Mouse (Mus musculus): ENCODE data around the gene Rbbp5. TPM values are rescaled to one million over a fixed set of nuclear protein-coding genes. Genes with fewer than 3 reads are reported as not detected.

The Rbbp5 gene
- total and polyA plus RNA-seq, 3 experiments: 33.3 to 43.5 TPM; not detected in 1

DNA sequence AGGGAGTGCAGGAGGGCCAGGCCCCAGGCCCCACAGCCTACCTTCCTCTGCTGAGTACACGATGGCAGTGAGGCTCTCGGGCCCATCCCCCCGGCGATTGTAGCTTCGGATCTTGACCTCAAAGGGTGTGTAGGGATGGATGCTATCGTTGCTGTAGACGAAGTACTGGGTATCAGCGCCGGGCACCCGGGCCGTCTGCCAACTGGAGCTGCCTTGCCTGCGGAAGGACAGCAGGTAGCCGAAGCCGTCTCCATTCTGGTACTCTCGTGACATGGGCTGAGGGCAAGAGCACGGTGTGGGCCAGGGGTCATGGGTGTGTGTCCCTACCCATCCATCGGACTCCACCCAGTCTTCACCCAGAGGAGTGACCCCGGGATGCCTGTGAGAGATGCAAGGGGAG, 41.5 kb downstream of the Rbbp5 start:
- no peak overlapping the region for H3K4me3 ChIP-seq (ENCODE audit: control insufficient read depth in 1 of 2, insufficient read depth in 1 of 2, low read depth in 2 of 2, low read length in 2 of 2)
- TF ChIP-seq HCFC1 (IDR thresholded peaks at IDR 0.05; ENCODE audit: low read depth, low read length): no peak
- no peak for TF ChIP-seq TBP (IDR thresholded peaks at IDR 0.05; ENCODE audit: low read depth, low read length)
- TF ChIP-seq MXI1 (IDR thresholded peaks at IDR 0.05; ENCODE audit: low read depth, low read length): no peak
- TF ChIP-seq NRF1 (IDR thresholded peaks at IDR 0.05; ENCODE audit: insufficient read depth, low read depth, low read length, poor library complexity, severe bottlenecking): no peak
- TF ChIP-seq RAD21 (IDR thresholded peaks at IDR 0.05; ENCODE audit: low read depth, low read length): no peak
- TF ChIP-seq GABPA (IDR thresholded peaks at IDR 0.05; ENCODE audit: low read depth, low read length): no peak
- no peak for TF ChIP-seq POLR2AphosphoS2 (IDR thresholded peaks at IDR 0.05; ENCODE audit: low read length)
- no peak for TF ChIP-seq ZNF384 (IDR thresholded peaks at IDR 0.05; ENCODE audit: low read depth, low read length)
- no peak for TF ChIP-seq UBTF (IDR thresholded peaks at IDR 0.05; ENCODE audit: borderline replicate concordance, insufficient read depth, low read depth, low read length)
- no peak for TF ChIP-seq ZKSCAN1 (IDR thresholded peaks at IDR 0.05; ENCODE audit: low read depth, low read length)
- TF ChIP-seq ZMIZ1 (IDR thresholded peaks at IDR 0.05; ENCODE audit: low read depth, low read length): no peak
- no peak for TF ChIP-seq GATA1 (IDR thresholded peaks at IDR 0.05; ENCODE audit: low read depth, low read length)
- no peak for TF ChIP-seq MAX (IDR thresholded peaks at IDR 0.05; ENCODE audit: low read length)
- TF ChIP-seq MAZ (IDR thresholded peaks at IDR 0.05; ENCODE audit: low read depth, low read length): no peak
- no peak for TF ChIP-seq BHLHE40 (IDR thresholded peaks at IDR 0.05; ENCODE audit: borderline replicate concordance, low read depth, low read length)
- TF ChIP-seq SIN3A (IDR thresholded peaks at IDR 0.05; ENCODE audit: low read length): no peak
- no peak for TF ChIP-seq CHD1 (IDR thresholded peaks at IDR 0.05; ENCODE audit: low read depth, low read length)
- TF ChIP-seq SMC3 (IDR thresholded peaks at IDR 0.05; ENCODE audit: low read depth, low read length): no peak
- no peak for TF ChIP-seq NELFE (IDR thresholded peaks at IDR 0.05; ENCODE audit: low read depth, low read length)
- H3K36me3 ChIP-seq (ENCODE audit: control insufficient read depth in 1 of 2, insufficient read depth in 2 of 2, low read length in 2 of 2): no peaks in the 10 kb centered on the region
- no peaks in the 10 kb centered on the region for H3K79me2 ChIP-seq (ENCODE audit: control insufficient read depth, insufficient read depth, low read length, poor library complexity)
- no peak overlapping the region for H3K9ac ChIP-seq (ENCODE audit: control insufficient read depth, low read depth, low read length, poor library complexity, severe bottlenecking)
- no peak overlapping the region for H3K27ac ChIP-seq (ENCODE audit: control insufficient read depth, low read depth, low read length)
- H3K9me3 ChIP-seq (replicated peaks; ENCODE audit: insufficient read depth, low read length): no peaks in the 10 kb centered on the region
- no peaks in the 10 kb centered on the region for H3K4me1 ChIP-seq (ENCODE audit: control insufficient read depth in 1 of 2, insufficient read depth in 2 of 2, low read length in 2 of 2)
- no peak for DNase-seq (ENCODE audit: low read depth, low spot score)
- H3K27me3 ChIP-seq (ENCODE audit: control insufficient read depth in 1 of 2, insufficient read depth in 2 of 2, low read length in 2 of 2): peaks cover 0 to 1% of the 10 kb centered on the region in 2 experiments; a peak in 1 of 4 replicates

- Histone ChIP-seq H3K9ac (ENCODE audit: control insufficient read depth, low read depth, low read length, poor library complexity, severe bottlenecking) (no peak overlapping the region), H3K27ac (ENCODE audit: control insufficient read depth, low read depth, low read length) (no peak overlapping the region), H3K4me3 (ENCODE audit: control insufficient read depth in 1 of 2, insufficient read depth in 1 of 2, low read depth in 2 of 2, low read length in 2 of 2) (no peak overlapping the region), H3K36me3 (ENCODE audit: control insufficient read depth in 1 of 2, insufficient read depth in 2 of 2, low read length in 2 of 2) (no peaks in the 10 kb centered on the region), H3K79me2 (ENCODE audit: control insufficient read depth, insufficient read depth, low read length, poor library complexity) (no peaks in the 10 kb centered on the region), H3K4me1 (ENCODE audit: control insufficient read depth in 1 of 2, insufficient read depth in 2 of 2, low read length in 2 of 2) (no peaks in the 10 kb centered on the region), H3K9me3 (replicated peaks; ENCODE audit: insufficient read depth, low read length) (no peaks in the 10 kb centered on the region), H3K27me3 (ENCODE audit: control insufficient read depth in 1 of 2, insufficient read depth in 2 of 2, low read length in 2 of 2) (0 out of 4 replicates have a peak, but pooled peaks cover 0 to 1% of the 10 kb centered on the region in 2 experiments)
- no peak for DNase-seq (ENCODE audit: low read depth, low spot score)
- no peak for TF ChIP-seq CHD2 (IDR thresholded peaks at IDR 0.05; ENCODE audit: low read length)
- no peak for TF ChIP-seq TBP (IDR thresholded peaks at IDR 0.05; ENCODE audit: low read depth, low read length)
- no peak for TF ChIP-seq SMC3 (IDR thresholded peaks at IDR 0.05; ENCODE audit: low read depth, low read length)
- no peak for TF ChIP-seq MXI1 (IDR thresholded peaks at IDR 0.05; ENCODE audit: low read depth, low read length)
- TF ChIP-seq ZKSCAN1 (IDR thresholded peaks at IDR 0.05; ENCODE audit: low read depth, low read length): no peak
- no peak for TF ChIP-seq ELF1 (IDR thresholded peaks at IDR 0.05; ENCODE audit: low read depth, low read length)
- no peak for TF ChIP-seq CHD1 (IDR thresholded peaks at IDR 0.05; ENCODE audit: low read depth, low read length)
- no peak for TF ChIP-seq POLR2AphosphoS5 (IDR thresholded peaks at IDR 0.05; ENCODE audit: borderline replicate concordance, low read depth, low read length)
- TF ChIP-seq GATA1 (IDR thresholded peaks at IDR 0.05; ENCODE audit: low read depth, low read length): no peak
- TF ChIP-seq JUND (IDR thresholded peaks at IDR 0.05; ENCODE audit: low read depth, low read length): no peak
- TF ChIP-seq MAFK (IDR thresholded peaks at IDR 0.05; ENCODE audit: borderline replicate concordance, low read depth, low read length): no peak
- no peak for TF ChIP-seq MYB (IDR thresholded peaks at IDR 0.05; ENCODE audit: low read depth, low read length)
- no peak for TF ChIP-seq MEF2A (IDR thresholded peaks at IDR 0.05; ENCODE audit: extremely low read depth, insufficient replicate concordance, low read depth, low read length, poor library complexity, severe bottlenecking)
- TF ChIP-seq USF2 (IDR thresholded peaks at IDR 0.05; ENCODE audit: borderline replicate concordance in 1 of 2, insufficient read depth in 1 of 2, low read depth in 1 of 2, low read length in 2 of 2): no peak
Measured at GRCm38 (mm10) chr1:132519734-132520133, 42.6 kb downstream of the Rbbp5 start.

All from MEL (cell line).